Mouse (Mus musculus): ENCODE results near the gene Cwc22. TPM values are rescaled to one million over a fixed set of nuclear protein-coding genes. Genes with fewer than 3 reads are reported as not detected.

Gene Cwc22
- polyA plus RNA-seq (2012; rRNA removed) (7.7 and 15.8 TPM in 2 replicates), polyA plus RNA-seq (2014; fragmentation: Nextera tagmentation; extraction: Ambion mirVana) (11.0 and 14.7 TPM in 2 replicates)

- DNase-seq (ENCODE audit: low read depth in 3 of 3, low spot score in 3 of 3) (peak; percentile 81 to 83 (median 82)), ATAC-seq (ENCODE audit: insufficient read depth) (peak; percentile 89)
- peak within 1 kb of the TSS; percentile 60 for H3K4me2 ChIP-seq (ENCODE audit: low read depth)
- H3K9me3 ChIP-seq (ENCODE audit: control insufficient read depth, low read length) = no peaks in the 10 kb centered on the region
- WGBS (ENCODE audit: insufficient replicate concordance) = under 1% methylated on average over 55 of the region's 55 CpGs
- H3K9ac ChIP-seq (replicated peaks) = peak within 1 kb of the TSS; percentile 91
- H3K36me3 ChIP-seq (replicated peaks; ENCODE audit: control insufficient read depth, insufficient read depth, low read depth) = no peaks in the 10 kb centered on the region
- H3K4me3 ChIP-seq (ENCODE audit: insufficient read depth in 1 of 2, low read depth in 2 of 2, low read length in 2 of 2) = peak within 1 kb of the TSS; percentile 73 to 94
- no peak for TF ChIP-seq CTCF (IDR thresholded peaks at IDR 0.05; ENCODE audit: low read depth)
- TF ChIP-seq EP300 (IDR thresholded peaks at IDR 0.05; ENCODE audit: low read depth) = no peak
- H3K27ac ChIP-seq = no peak within 1 kb of the TSS; the same call in 1 of the 2 replicates
- no peaks in the 10 kb centered on the region for H3K27me3 ChIP-seq (ENCODE audit: control insufficient read depth, insufficient read depth, low read length)
- peaks cover 7 to 9% of the 10 kb centered on the region in 2 experiments; a peak in 3 of 4 replicates for H3K4me1 ChIP-seq (replicated peaks; ENCODE audit: control insufficient read depth in 2 of 2, insufficient read depth in 2 of 2, low read length in 1 of 2)
Measured at GRCm38 (mm10) chr2:77945596-77946485, at the start of gene Cwc22. TSS of gene Cwc22 (minus strand) at chr2:77946375.

GRCm38 (mm10) chr2:77993727-77994401, 47.7 kb upstream of the Cwc22 start:
- no peak overlapping the region for H3K27ac ChIP-seq
- H3K4me3 ChIP-seq (ENCODE audit: insufficient read depth in 1 of 2, low read depth in 2 of 2, low read length in 2 of 2) = no peak overlapping the region
- 35% methylated on average over 4 of the region's 4 CpGs for whole genome bisulfite sequencing (ENCODE audit: insufficient replicate concordance)
- no peak overlapping the region for H3K9ac ChIP-seq (replicated peaks)
- DNase-seq (ENCODE audit: low read depth in 3 of 3, low spot score in 3 of 3) (no peak), ATAC-seq (ENCODE audit: insufficient read depth) (no peak)
- no peaks in the 10 kb centered on the region for H3K36me3 ChIP-seq (replicated peaks; ENCODE audit: control insufficient read depth, insufficient read depth, low read depth)
- no peaks in the 10 kb centered on the region for H3K9me3 ChIP-seq (ENCODE audit: control insufficient read depth, low read length)
- TF ChIP-seq CTCF (IDR thresholded peaks at IDR 0.05; ENCODE audit: low read depth) = no peak
- TF ChIP-seq EP300 (IDR thresholded peaks at IDR 0.05; ENCODE audit: low read depth) = no peak
- H3K4me1 ChIP-seq (replicated peaks; ENCODE audit: control insufficient read depth in 2 of 2, insufficient read depth in 2 of 2, low read length in 1 of 2) = no peaks in the 10 kb centered on the region
- no peaks in the 10 kb centered on the region for H3K27me3 ChIP-seq (ENCODE audit: control insufficient read depth, insufficient read depth, low read length)
- H3K4me2 ChIP-seq (ENCODE audit: low read depth) = no peak overlapping the region

DNA sequence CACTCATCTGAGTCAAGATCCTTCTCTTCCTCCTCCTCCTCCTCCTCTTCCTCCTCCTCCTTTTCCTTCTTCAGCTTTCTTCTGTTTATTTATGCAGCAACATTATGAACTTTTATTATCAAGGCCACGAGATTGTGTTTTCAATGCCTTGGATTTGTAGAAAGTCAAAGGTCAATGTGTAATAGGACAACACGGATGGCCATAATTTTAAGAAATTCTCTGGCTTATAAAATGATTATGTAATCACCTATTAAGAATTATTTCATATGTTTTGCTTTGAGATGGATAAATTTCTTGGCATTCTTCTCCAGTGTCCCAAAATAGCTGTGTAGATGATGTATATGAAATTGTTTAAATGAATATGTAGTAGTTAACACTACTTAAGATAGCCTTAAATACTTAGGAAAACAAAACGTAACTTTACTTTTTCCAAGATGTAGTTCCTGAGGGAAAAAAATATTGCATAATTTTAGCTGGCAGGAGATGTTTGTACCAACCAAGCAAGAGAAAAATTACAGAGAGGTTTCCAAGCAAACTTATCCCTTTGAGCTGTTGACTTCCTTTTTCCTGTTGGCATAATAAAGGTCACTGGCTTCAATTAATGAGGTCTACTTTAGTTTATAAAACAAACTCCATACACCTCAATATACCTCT, 46.9 kb upstream of the Cwc22 start:
- TF ChIP-seq EP300 (IDR thresholded peaks at IDR 0.05; ENCODE audit: low read depth) = no peak
- TF ChIP-seq CTCF (IDR thresholded peaks at IDR 0.05; ENCODE audit: low read depth) = no peak
- no peak overlapping the region for H3K4me3 ChIP-seq (ENCODE audit: insufficient read depth in 1 of 2, low read depth in 2 of 2, low read length in 2 of 2)
- H3K4me1 ChIP-seq (replicated peaks; ENCODE audit: control insufficient read depth in 2 of 2, insufficient read depth in 2 of 2, low read length in 1 of 2) = no peaks in the 10 kb centered on the region
- no peaks in the 10 kb centered on the region for H3K36me3 ChIP-seq (replicated peaks; ENCODE audit: control insufficient read depth, insufficient read depth, low read depth)
- no peaks in the 10 kb centered on the region for H3K27me3 ChIP-seq (ENCODE audit: control insufficient read depth, insufficient read depth, low read length)
- H3K27ac ChIP-seq = no peak overlapping the region
- H3K4me2 ChIP-seq (ENCODE audit: low read depth) = no peak overlapping the region
- H3K9me3 ChIP-seq (ENCODE audit: control insufficient read depth, low read length) = no peaks in the 10 kb centered on the region
- 47% methylated on average over 3 of the region's 3 CpGs for WGBS (ENCODE audit: insufficient replicate concordance)
- DNase-seq (ENCODE audit: low read depth in 3 of 3, low spot score in 3 of 3) = no peak
- no peak overlapping the region for H3K9ac ChIP-seq (replicated peaks)
- ATAC-seq (ENCODE audit: insufficient read depth) = no peak

DNA sequence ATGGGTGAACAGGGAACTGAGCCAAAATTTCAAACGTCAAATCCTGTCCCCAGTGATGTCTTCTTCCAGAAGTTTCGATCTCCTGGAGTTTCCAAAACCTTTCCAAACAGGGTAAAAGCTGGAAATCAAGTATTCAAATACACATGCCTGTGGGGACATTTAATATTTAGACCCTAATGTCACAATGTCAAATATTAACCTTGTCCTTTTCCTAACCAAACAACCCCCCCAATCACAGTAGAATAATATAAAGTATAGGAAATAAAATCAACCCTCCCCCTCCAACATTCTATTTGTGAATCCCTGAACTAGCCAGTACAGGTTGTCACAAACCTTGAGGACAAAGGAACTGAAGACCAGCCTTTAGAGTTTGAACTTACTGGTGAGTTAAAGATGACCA, 44.6 kb upstream of the Cwc22 start:
- Histone ChIP-seq H3K9me3 (ENCODE audit: control insufficient read depth, low read length) (no peaks in the 10 kb centered on the region), H3K27ac (no peak overlapping the region), H3K9ac (replicated peaks) (no peak overlapping the region), H3K36me3 (replicated peaks; ENCODE audit: control insufficient read depth, insufficient read depth, low read depth) (no peaks in the 10 kb centered on the region), H3K4me2 (ENCODE audit: low read depth) (no peak overlapping the region), H3K4me1 (replicated peaks; ENCODE audit: control insufficient read depth in 2 of 2, insufficient read depth in 2 of 2, low read length in 1 of 2) (no peaks in the 10 kb centered on the region), H3K4me3 (ENCODE audit: insufficient read depth in 1 of 2, low read depth in 2 of 2, low read length in 2 of 2) (no peak overlapping the region), H3K27me3 (ENCODE audit: control insufficient read depth, insufficient read depth, low read length) (no peaks in the 10 kb centered on the region)
- 35% methylated on average over 2 of the region's 2 CpGs for WGBS (ENCODE audit: insufficient replicate concordance)
- DNase-seq (ENCODE audit: low read depth in 3 of 3, low spot score in 3 of 3) (no peak), ATAC-seq (ENCODE audit: insufficient read depth) (no peak)
- TF ChIP-seq CTCF (IDR thresholded peaks at IDR 0.05; ENCODE audit: low read depth) (no peak), EP300 (IDR thresholded peaks at IDR 0.05; ENCODE audit: low read depth) (no peak)
